Mouse (Mus musculus) olfactory bulb, adult 2 months (tissue): ENCODE results near the gene Tfcp2.

Source experiments
- CTCF ChIP-seq: fragments of 200-500 bp; IDR thresholded peaks from 2 replicates; pipeline ENCODE4 v1.5.1; 2012; ENCODE audit warnings: low read depth, mild to moderate bottlenecking, low read length, moderate library complexity; ENCODE audit not compliant: insufficient read depth
- POLR2A ChIP-seq: fragments of 200-500 bp; IDR thresholded peaks from 2 replicates; pipeline ENCODE4 v1.6.1; 2012; ENCODE audit warnings: mild to moderate bottlenecking, low read depth, low read length, moderate library complexity; ENCODE audit not compliant: insufficient read depth

GRCm38 (mm10) chr15:100600047-100600695, 48.4 kb upstream of the Tfcp2 start:
- TF ChIP-seq CTCF, result peak; percentile 70; the same call in 1 of the 2 replicates
- 0 out of 2 replicates have a peak, but pooled peaks have one; percentile 19 for TF ChIP-seq POLR2A
